Comparison of ENCODE assay signal across 9 mouse cellular contexts in the genomic region with DNA sequence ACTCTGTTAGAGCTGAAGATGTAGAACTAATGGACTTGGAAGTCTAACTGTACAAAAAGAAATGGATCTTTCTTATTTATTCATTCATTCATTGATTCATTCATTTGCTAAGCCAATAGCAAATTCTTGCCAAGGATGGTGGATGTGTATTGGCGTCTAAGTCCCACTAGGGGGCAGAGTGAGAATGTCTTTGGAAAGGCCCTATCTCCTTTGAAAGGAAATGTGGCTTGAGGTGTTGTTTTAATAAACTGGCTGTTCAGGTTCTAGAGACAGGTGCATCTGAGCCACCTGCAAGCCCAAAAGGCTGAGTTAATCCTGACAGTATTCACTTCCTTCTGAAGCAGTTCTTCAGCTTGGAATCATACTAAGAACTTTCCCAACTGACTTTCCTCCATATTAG. TPM values are rescaled to one million over a fixed set of nuclear protein-coding genes. Genes with fewer than 3 reads are reported as not detected.
DNase-seq lines count a peak whose midpoint lies in the region; ATAC-seq and TF ChIP-seq lines count a peak whose summit lies in the region.
"Had no signal": no experiment of that assay in that cellular context is flagged by ENCODE, and none has a peak within 500 bp of the region (broad histone marks: within the 10 kb centered on the region; RNA-seq: fewer than 3 reads in every experiment).

No protein-coding gene starts in this region.

- TF ChIP-seq CTCF in G1E (IDR thresholded peaks at IDR 0.05; ENCODE audit: low read depth, low read length), result peak; percentile 66
- TF ChIP-seq CTCF in layer of hippocampus, adult 2 months (conservative IDR thresholded peaks at IDR 0.05), result peak; percentile 96

- peaks cover 7% of the 10 kb centered on the region; the same call in 1 of the 2 replicates for H3K27me3 ChIP-seq in G1E (ENCODE audit: insufficient read depth, low read length)
- H3K27me3 ChIP-seq in splenic B cell, adult 2 months (ENCODE audit: control insufficient read depth, insufficient read depth, low read length, poor library complexity, severe bottlenecking), result no peaks in the 10 kb centered on the region

- peak; percentile 39 for DNase-seq in layer of hippocampus, adult 11-12 months (ENCODE audit: low spot score)
- no peak for DNase-seq in layer of hippocampus, adult 9-11 months
- peak; percentile 65 for DNase-seq in CD4-positive, CD25-positive, alpha-beta regulatory T cell, adult 2 months (ENCODE audit: low read depth, low spot score)
- DNase-seq in G1E (ENCODE audit: low spot score), result peak; percentile 10
- DNase-seq in embryo, embryonic 10 days (ENCODE audit: low spot score), result peak; percentile 85
- DNase-seq in layer of hippocampus, adult 2 months (ENCODE audit: low spot score in 2 of 2), result peak; percentile 55 to 58
- peak; percentile 60 for DNase-seq in splenic B cell, adult 2 months (ENCODE audit: low read depth, low spot score)
- no peak for DNase-seq in neural tube, embryonic 10.5 days (ENCODE audit: extremely low spot score, low spot score)

- H3K36me3 ChIP-seq in G1E (replicated peaks), result no peaks in the 10 kb centered on the region
- no peaks in the 10 kb centered on the region for H3K36me3 ChIP-seq in splenic B cell, adult 2 months (ENCODE audit: control insufficient read depth, insufficient read depth, low read length, poor library complexity, severe bottlenecking)

- no peaks in the 10 kb centered on the region for H3K4me1 ChIP-seq in G1E (ENCODE audit: insufficient read depth, low read depth, low read length)

- ATAC-seq in G1E (ENCODE audit: extremely low read depth, insufficient number of reproducible peaks, low FRiP score, poor library complexity, severe bottlenecking), result no peak

- no peaks in the 10 kb centered on the region for H3K9me3 ChIP-seq in G1E (replicated peaks)

- H3K4me3 ChIP-seq in G1E (ENCODE audit: low read depth, low read length), result no peak overlapping the region
- H3K4me3 ChIP-seq in layer of hippocampus, adult 2 months, result no peak overlapping the region

- no peak overlapping the region for H3K27ac ChIP-seq in layer of hippocampus, adult 2 months
- H3K27ac ChIP-seq: macrophage had no signal

RNA-seq across cellular contexts. Expression of a gene that starts 5.5 kb away (rescaled TPM):
- total RNA-seq in G1E (2014; fragmentation: Nextera tagmentation), result not detected in 2 replicates
- 0.12 and 0.16 TPM in 2 replicates for total RNA-seq in G1E (2017)
- polyA plus RNA-seq in G1E (2012), result not detected in 2 replicates
- 1 to 10 TPM; 6.4 to 8.3 TPM for total RNA-seq in layer of hippocampus, adult 2 months (2021)

RNA-seq across cellular contexts. Expression of a gene that starts 52.6 kb away (rescaled TPM):
- total RNA-seq in G1E (2014; fragmentation: Nextera tagmentation) (20.8 and 22.5 TPM in 2 replicates), G1E (2017) (21.0 and 22.6 TPM in 2 replicates)
- 21.3 and 21.6 TPM in 2 replicates for polyA plus RNA-seq in G1E (2012)
- 100 to 1,000 TPM; 282 to 286 TPM for total RNA-seq in layer of hippocampus, adult 2 months (2021)

Comparison
In these comparisons a context has a peak if more than half of its experiments do, and no peak if none do; other contexts are left out.
1. DNase-seq: peak in layer of hippocampus, adult 11-12 months (single experiment), CD4-positive, CD25-positive, alpha-beta regulatory T cell, adult 2 months (single experiment), G1E (single experiment), embryo, embryonic 10 days (single experiment), layer of hippocampus, adult 2 months (2 of 2) and splenic B cell, adult 2 months (single experiment); none in layer of hippocampus, adult 9-11 months (single experiment) and neural tube, embryonic 10.5 days (single experiment).
2. RNA of a gene that starts 5.5 kb away (total RNA-seq): 6.4 to 8.3 TPM in layer of hippocampus, adult 2 months; 0.12 to 0.16 TPM in G1E; every median in the first group is over 4 times any median in the second.
3. RNA of a gene that starts 52.6 kb away (total RNA-seq): 282 to 286 TPM in layer of hippocampus, adult 2 months; 20.8 to 22.6 TPM in G1E; every median in the first group is over 10 times any median in the second.